Mouse (Mus musculus): Measurements from ENCODE around the gene Chrna10. TPM values are rescaled to one million over a fixed set of nuclear protein-coding genes. Genes with fewer than 3 reads are reported as not detected.

The Chrna10 gene
- polyA plus RNA-seq, 1 experiment from 2014 or later: 0.06 TPM

DNA sequence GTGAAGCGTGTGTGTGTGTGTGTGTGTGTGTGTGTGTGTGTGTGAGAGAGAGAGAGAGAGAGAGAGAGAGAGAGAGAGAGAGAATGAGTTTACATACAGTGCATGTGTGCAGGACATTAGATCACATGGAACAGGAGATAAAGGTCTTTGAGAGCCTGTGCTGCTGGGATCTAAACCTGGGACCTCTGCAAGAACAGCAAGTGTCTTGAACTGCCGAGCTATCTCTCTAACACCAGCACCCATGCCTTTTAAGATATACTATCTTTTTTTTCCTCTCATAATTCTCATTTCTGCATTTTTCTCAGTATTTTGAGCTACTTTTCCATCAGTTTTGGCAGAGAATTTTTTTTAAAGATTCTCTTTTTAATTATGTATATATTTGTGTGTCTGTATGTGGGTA is 13.1 kb downstream of the Chrna10 start:
- 64% methylated on average over 2 of the region's 2 CpGs for WGBS

GRCm38 (mm10) chr7:102102696-102103095 is 13.9 kb downstream of the Chrna10 start:
- H3K36me3 ChIP-seq: no peaks in the 10 kb centered on the region
- H3K4me1 ChIP-seq: peaks cover 54% of the 10 kb centered on the region
- no peak for DNase-seq (ENCODE audit: low spot score)
- WGBS: 51% methylated on average over 6 of the region's 6 CpGs
- H3K27ac ChIP-seq: peak overlapping the region; percentile 80
- peak overlapping the region; percentile 12; the same call in 1 of the 2 replicates for H3K4me3 ChIP-seq
- H3K27me3 ChIP-seq (ENCODE audit: insufficient read depth, poor library complexity, severe bottlenecking): no peaks in the 10 kb centered on the region
- no peaks in the 10 kb centered on the region for H3K9me3 ChIP-seq

More for the DNA sequence above, 13.1 kb downstream of the Chrna10 start:
- peaks cover 54% of the 10 kb centered on the region for H3K4me1 ChIP-seq
- H3K9me3 ChIP-seq: no peaks in the 10 kb centered on the region
- H3K36me3 ChIP-seq: no peaks in the 10 kb centered on the region
- H3K27me3 ChIP-seq (ENCODE audit: insufficient read depth, poor library complexity, severe bottlenecking): no peaks in the 10 kb centered on the region
- no peak for DNase-seq (ENCODE audit: low spot score)
- H3K27ac ChIP-seq: no peak overlapping the region
- no peak overlapping the region for H3K4me3 ChIP-seq

DNA sequence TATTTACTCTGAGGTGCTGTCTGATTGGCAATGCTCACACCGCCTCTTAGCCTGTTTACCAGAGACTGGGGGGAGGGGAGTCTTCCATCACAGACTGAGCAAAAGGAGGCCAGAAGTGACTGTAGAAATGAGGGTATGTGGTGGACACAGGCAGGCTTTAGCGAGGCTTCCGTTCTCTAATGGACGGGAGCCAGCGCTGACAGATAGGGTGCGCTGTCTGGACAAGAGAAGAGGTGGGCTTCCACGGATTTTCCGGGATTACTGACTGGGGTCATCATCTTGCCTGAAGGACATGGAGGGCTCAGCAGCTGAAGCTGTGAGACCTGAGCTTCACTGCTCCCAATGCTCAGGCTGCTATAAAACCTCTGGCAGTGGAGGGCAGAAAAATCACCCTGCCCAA is 14.4 kb downstream of the Chrna10 start:
- Histone ChIP-seq H3K4me1 (peaks cover 54% of the 10 kb centered on the region), H3K27ac (peak overlapping the region; percentile 80), H3K9me3 (no peaks in the 10 kb centered on the region), H3K4me3 (no peak overlapping the region), H3K27me3 (ENCODE audit: insufficient read depth, poor library complexity, severe bottlenecking) (no peaks in the 10 kb centered on the region), H3K36me3 (no peaks in the 10 kb centered on the region)
- 41% methylated on average over 8 of the region's 8 CpGs for WGBS
- DNase-seq (ENCODE audit: low spot score): no peak

DNA sequence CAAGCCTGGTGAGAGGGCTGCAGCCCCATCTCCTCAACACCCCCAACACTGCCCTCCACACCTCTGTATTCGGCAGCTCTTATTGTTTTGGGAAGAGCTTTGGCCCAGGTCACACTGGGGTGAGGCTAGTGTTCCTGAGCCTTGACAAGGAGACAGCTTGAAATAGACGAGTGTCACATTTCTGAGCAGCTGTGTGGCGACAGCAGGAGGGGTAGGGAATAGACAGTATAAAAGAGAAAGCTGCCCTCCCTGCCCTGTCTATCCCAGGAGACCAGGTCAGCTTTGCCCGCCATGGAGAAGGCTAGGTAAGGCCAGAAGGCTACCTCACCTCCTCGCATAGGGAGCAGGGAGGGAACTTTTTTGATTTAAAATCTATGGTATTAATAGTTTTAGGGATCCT is 15.1 kb downstream of the Chrna10 start, which contains the start of gene Art1:
TSS of gene Art1 (plus strand) at position 257 of the 400 bp plus-strand sequence.
- H3K36me3 ChIP-seq: no peaks in the 10 kb centered on the region
- DNase-seq (ENCODE audit: low spot score): no peak
- no peaks in the 10 kb centered on the region for H3K9me3 ChIP-seq
- H3K27ac ChIP-seq: peak within 1 kb of the TSS; percentile 80
- H3K27me3 ChIP-seq (ENCODE audit: insufficient read depth, poor library complexity, severe bottlenecking): no peaks in the 10 kb centered on the region
- peaks cover 46% of the 10 kb centered on the region for H3K4me1 ChIP-seq
- H3K4me3 ChIP-seq: peak within 1 kb of the TSS; percentile 23; the same call in 1 of the 2 replicates
- 34% methylated on average over 5 of the region's 5 CpGs for WGBS

DNA sequence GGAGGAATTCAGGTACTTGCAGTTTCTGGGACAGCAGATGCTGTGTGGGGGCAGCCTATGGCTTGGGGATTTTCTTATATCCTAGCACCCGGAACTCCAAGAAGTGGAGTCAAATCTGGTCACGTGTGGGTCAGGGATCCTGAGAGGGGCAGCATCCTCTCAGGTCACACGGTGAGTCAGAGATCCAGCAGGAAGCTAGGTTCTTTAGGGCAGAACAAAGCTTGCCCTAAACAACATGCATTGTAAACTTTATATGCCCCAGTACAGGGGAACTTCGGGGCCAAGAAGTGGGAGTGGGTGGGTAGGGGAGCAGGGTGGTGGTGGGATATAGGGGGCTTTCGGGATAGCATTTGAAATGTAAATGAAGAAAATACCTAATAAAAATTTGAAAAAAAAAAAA is 15.8 kb downstream of the Chrna10 start:
- Histone ChIP-seq H3K27me3 (ENCODE audit: insufficient read depth, poor library complexity, severe bottlenecking) (no peaks in the 10 kb centered on the region), H3K4me1 (peaks cover 43% of the 10 kb centered on the region), H3K9me3 (no peaks in the 10 kb centered on the region), H3K27ac (peak overlapping the region; percentile 80), H3K4me3 (no peak overlapping the region), H3K36me3 (no peaks in the 10 kb centered on the region)
- WGBS: 54% methylated on average over 5 of the region's 5 CpGs
- DNase-seq (ENCODE audit: low spot score): no peak

DNA sequence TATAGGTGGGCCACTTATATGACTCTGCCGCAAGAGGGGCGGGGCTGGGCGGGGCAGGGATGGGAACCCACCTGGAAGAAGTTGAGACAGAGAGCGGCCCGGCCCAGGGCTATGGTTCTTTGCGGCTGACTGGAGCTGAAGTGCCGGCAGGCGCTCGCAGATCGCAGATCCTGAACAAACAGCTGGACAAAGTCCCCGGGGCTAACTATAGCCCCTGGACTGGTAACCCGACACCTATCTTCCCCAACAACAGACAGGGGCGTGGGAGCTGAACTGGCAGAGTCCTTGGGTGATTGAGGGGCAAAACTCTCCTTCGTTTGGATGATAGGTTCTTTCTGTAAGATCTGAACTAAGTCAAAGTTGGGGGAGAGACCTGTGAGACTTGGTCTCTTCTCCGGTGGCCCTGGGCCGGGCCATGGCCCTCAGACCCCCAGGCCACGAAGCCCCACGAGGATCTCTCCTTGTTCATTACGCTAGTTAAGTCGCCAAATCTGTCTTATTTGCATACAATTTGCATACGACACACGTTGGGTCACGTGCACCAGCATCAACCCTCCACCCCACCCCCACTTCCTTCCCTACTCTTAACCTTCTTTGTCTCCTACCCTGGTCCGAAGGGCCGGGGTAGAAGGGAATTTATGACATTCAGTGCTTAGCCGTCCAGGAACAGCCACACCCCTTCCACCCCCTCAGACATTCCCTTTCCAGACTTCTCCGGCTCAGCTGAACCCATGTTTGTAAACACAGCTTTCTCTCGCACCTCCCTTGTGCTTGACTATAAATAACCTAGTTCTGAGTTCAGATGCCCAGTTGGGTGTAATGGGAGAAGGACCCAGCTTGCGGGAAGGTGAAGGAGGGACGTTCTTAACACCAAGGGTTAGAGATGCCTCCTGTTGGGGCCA is 16.6 kb downstream of the Chrna10 start:
- peaks cover 43% of the 10 kb centered on the region for H3K4me1 ChIP-seq
- peak overlapping the region; percentile 80 for H3K27ac ChIP-seq
- no peaks in the 10 kb centered on the region for H3K9me3 ChIP-seq
- WGBS: 3% methylated on average over 30 of the region's 30 CpGs
- DNase-seq (ENCODE audit: low spot score): peak; percentile 87
- peak overlapping the region; percentile 49 for H3K4me3 ChIP-seq
- no peaks in the 10 kb centered on the region for H3K27me3 ChIP-seq (ENCODE audit: insufficient read depth, poor library complexity, severe bottlenecking)
- 0 out of 2 replicates have a peak, but pooled peaks cover 3% of the 10 kb centered on the region for H3K36me3 ChIP-seq

DNA sequence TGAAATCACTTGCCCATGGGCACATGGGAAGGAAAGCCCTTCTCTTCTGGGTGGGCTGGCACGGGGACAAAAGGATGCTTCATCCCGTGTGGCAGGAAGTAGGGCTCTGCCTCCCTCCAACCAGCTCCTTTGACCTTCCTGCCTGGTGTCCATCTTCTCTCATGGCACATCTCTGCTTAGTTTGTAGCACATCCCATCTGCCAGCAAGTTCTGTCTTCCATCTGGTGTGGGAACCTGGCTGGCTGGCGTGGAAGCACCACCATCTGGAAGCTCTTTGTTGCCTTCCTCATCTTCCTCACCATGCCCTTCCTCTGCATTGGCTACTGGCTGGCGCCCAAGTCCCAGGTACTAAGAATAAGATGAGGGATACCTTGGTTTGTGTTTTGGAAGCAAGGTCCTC is 29.3 kb downstream of the Chrna10 start:
- H3K36me3 ChIP-seq: peaks cover 65% of the 10 kb centered on the region
- H3K9me3 ChIP-seq: no peaks in the 10 kb centered on the region; the same call in 1 of the 2 replicates
- no peaks in the 10 kb centered on the region for H3K27me3 ChIP-seq (ENCODE audit: insufficient read depth, poor library complexity, severe bottlenecking)
- no peak for DNase-seq (ENCODE audit: low spot score)
- H3K27ac ChIP-seq: no peak overlapping the region
- H3K4me1 ChIP-seq: no peaks in the 10 kb centered on the region
- WGBS: 83% methylated on average over 4 of the region's 4 CpGs
- no peak overlapping the region for H3K4me3 ChIP-seq

GRCm38 (mm10) chr7:102084041-102084696 is 32.5 kb downstream of the Chrna10 start:
- H3K4me1 ChIP-seq: no peaks in the 10 kb centered on the region
- H3K9me3 ChIP-seq: no peaks in the 10 kb centered on the region
- H3K36me3 ChIP-seq: peaks cover 84% of the 10 kb centered on the region
- no peaks in the 10 kb centered on the region for H3K27me3 ChIP-seq (ENCODE audit: insufficient read depth, poor library complexity, severe bottlenecking)
- no peak overlapping the region for H3K4me3 ChIP-seq
- no peak for DNase-seq (ENCODE audit: low spot score)
- 84% methylated on average over 26 of the region's 26 CpGs for WGBS
- no peak overlapping the region for H3K27ac ChIP-seq

GRCm38 (mm10) chr7:102082816-102083215 is 33.8 kb downstream of the Chrna10 start, which contains the start of gene Trpc2:
Gene Trpc2 (plus strand): TSS chr7:102083116.
- no peak for DNase-seq (ENCODE audit: low spot score)
- no peaks in the 10 kb centered on the region for H3K27me3 ChIP-seq (ENCODE audit: insufficient read depth, poor library complexity, severe bottlenecking)
- WGBS: 89% methylated on average over 5 of the region's 5 CpGs
- peaks cover 86% of the 10 kb centered on the region for H3K36me3 ChIP-seq
- H3K4me3 ChIP-seq: no peak within 1 kb of the TSS
- no peak within 1 kb of the TSS for H3K27ac ChIP-seq
- no peaks in the 10 kb centered on the region for H3K4me1 ChIP-seq
- no peaks in the 10 kb centered on the region for H3K9me3 ChIP-seq

DNA sequence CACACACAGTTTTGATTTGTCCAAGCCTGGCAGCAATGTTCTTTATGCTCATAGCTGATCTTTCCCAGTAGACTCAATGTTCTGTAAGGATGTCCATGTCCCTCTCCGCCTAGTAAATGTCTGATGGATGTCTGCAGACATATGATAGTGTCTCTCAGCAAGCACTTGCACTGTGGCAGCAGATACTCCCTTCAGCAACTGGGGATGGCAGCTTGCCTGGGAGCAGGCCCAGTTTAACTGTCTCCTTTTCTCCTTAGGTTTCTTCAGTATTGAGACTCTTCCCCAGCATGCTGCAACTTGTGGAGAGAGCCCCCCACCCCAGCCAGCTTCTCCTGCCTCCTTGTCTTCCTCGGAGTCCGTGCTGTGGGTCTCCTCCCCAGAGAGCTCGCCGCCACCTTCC is 34.8 kb downstream of the Chrna10 start:
- 90% methylated on average over 5 of the region's 5 CpGs for whole genome bisulfite sequencing

DNA sequence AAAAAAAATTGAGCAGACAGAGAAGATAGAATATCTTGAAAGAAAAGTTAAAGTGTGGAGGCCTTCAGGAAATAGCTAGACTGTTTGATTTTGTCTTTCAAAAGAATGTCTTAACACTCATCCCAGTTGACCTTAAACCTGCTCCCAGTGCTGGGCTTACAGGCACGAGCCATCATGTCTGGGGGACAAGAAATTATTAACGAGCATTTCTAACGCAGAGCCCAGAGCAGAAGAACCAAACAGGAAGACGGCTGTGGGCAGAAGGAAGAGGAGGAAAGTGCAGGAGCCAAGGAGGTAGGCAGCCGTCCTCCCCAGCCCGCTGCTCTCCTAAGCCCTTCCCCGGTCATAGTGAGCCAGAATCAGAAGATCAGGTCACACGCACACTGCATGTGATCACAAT is 36.3 kb downstream of the Chrna10 start:
- H3K36me3 ChIP-seq: peaks cover 93% of the 10 kb centered on the region
- H3K4me1 ChIP-seq: no peaks in the 10 kb centered on the region
- 93% methylated on average over 8 of the region's 8 CpGs for WGBS
- no peaks in the 10 kb centered on the region for H3K9me3 ChIP-seq
- H3K27me3 ChIP-seq (ENCODE audit: insufficient read depth, poor library complexity, severe bottlenecking): no peaks in the 10 kb centered on the region
- no peak for DNase-seq (ENCODE audit: low spot score)
- no peak overlapping the region for H3K27ac ChIP-seq
- no peak overlapping the region for H3K4me3 ChIP-seq

More for the DNA sequence above, 34.8 kb downstream of the Chrna10 start:
- H3K27me3 ChIP-seq (ENCODE audit: insufficient read depth, poor library complexity, severe bottlenecking): no peaks in the 10 kb centered on the region
- peaks cover 89% of the 10 kb centered on the region for H3K36me3 ChIP-seq
- no peaks in the 10 kb centered on the region for H3K4me1 ChIP-seq
- no peak for DNase-seq (ENCODE audit: low spot score)
- H3K4me3 ChIP-seq: no peak overlapping the region
- no peaks in the 10 kb centered on the region for H3K9me3 ChIP-seq
- no peak overlapping the region for H3K27ac ChIP-seq

- H3K9me3 ChIP-seq: no peaks in the 10 kb centered on the region
- H3K27ac ChIP-seq: no peak overlapping the region
- no peaks in the 10 kb centered on the region for H3K4me1 ChIP-seq
- no peaks in the 10 kb centered on the region for H3K27me3 ChIP-seq (ENCODE audit: insufficient read depth, poor library complexity, severe bottlenecking)
- no peak overlapping the region for H3K4me3 ChIP-seq
- peaks cover 94% of the 10 kb centered on the region for H3K36me3 ChIP-seq
- 80% methylated on average over 7 of the region's 7 CpGs for WGBS
- DNase-seq (ENCODE audit: low spot score): no peak
Observed at GRCm38 (mm10) chr7:102078517-102078916, 38.1 kb downstream of the Chrna10 start.

- no peak overlapping the region for H3K27ac ChIP-seq
- WGBS: 85% methylated on average over 7 of the region's 7 CpGs
- H3K4me3 ChIP-seq: no peak overlapping the region
- no peak for DNase-seq (ENCODE audit: low spot score)
- peaks cover 94% of the 10 kb centered on the region for H3K36me3 ChIP-seq
- H3K27me3 ChIP-seq (ENCODE audit: insufficient read depth, poor library complexity, severe bottlenecking): no peaks in the 10 kb centered on the region
- H3K4me1 ChIP-seq: no peaks in the 10 kb centered on the region
- H3K9me3 ChIP-seq: no peaks in the 10 kb centered on the region
Observed at GRCm38 (mm10) chr7:102076714-102077296, 39.8 kb downstream of the Chrna10 start.
